Comparison of ENCODE assay signal across 8 mouse cellular contexts in the genomic region with DNA sequence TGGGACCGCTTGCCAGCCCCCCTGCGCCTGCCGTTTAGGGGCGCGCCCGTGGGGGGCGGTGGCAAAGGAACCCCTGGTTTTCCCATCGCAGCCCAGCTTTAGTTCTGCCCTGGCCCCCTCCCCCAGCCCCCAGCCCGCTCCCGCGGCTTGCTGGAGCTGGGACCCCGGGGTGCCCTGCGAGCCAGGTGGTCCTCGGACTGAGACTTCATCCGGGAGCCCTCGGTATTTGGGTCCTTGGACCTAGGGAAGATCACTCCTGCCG. TPM values are rescaled to one million over a fixed set of nuclear protein-coding genes. Genes with fewer than 3 reads are reported as not detected.
A peak's percentile ranks its signal among the peaks of the same experiment; 100 is the strongest.
DNase-seq lines count a peak whose midpoint lies in the region; ATAC-seq and TF ChIP-seq lines count a peak whose summit lies in the region.

No protein-coding gene starts in this region.

- H3K4me1 ChIP-seq in heart, embryonic 15.5 days (replicated peaks), result peaks cover 16% of the 10 kb centered on the region
- H3K4me1 ChIP-seq in ES-E14 (ENCODE audit: control insufficient read depth in 2 of 2, insufficient read depth in 2 of 2, low read length in 2 of 2, poor library complexity in 1 of 2), result peaks cover 0 to 3% of the 10 kb centered on the region in 2 experiments; a peak in 1 of 4 replicates
- peaks cover 28% of the 10 kb centered on the region for H3K4me1 ChIP-seq in hindbrain, embryonic 10.5 days (replicated peaks)
- peaks cover 34% of the 10 kb centered on the region for H3K4me1 ChIP-seq in midbrain, embryonic 12.5 days

- H3K9me3 ChIP-seq in heart, embryonic 15.5 days (replicated peaks), result no peaks in the 10 kb centered on the region
- no peaks in the 10 kb centered on the region for H3K9me3 ChIP-seq in ES-E14 (ENCODE audit: control insufficient read depth, insufficient read depth, low read depth, low read length)
- no peaks in the 10 kb centered on the region for H3K9me3 ChIP-seq in hindbrain, embryonic 10.5 days
- no peaks in the 10 kb centered on the region for H3K9me3 ChIP-seq in midbrain, embryonic 12.5 days

- ATAC-seq in heart, embryonic 15.5 days (replicated peaks; ENCODE audit: insufficient number of reproducible peaks, insufficient read depth, low FRiP score, low read depth), result no peak
- no peak for ATAC-seq in midbrain, embryonic 12.5 days (ENCODE audit: low FRiP score, low read depth)
- ATAC-seq in erythroblast, adult 5-6 weeks (replicated peaks; ENCODE audit: low FRiP score, poor library complexity, severe bottlenecking), result no peak

- peak overlapping the region; percentile 45 for H3K4me3 ChIP-seq in heart, embryonic 15.5 days
- peak overlapping the region; percentile 69 to 75 for H3K4me3 ChIP-seq in ES-E14 (ENCODE audit: insufficient read depth in 1 of 2, low read depth in 1 of 2, low read length in 2 of 2, poor library complexity in 1 of 2, severe bottlenecking in 1 of 2)
- peak overlapping the region; percentile 50 for H3K4me3 ChIP-seq in hindbrain, embryonic 10.5 days
- H3K4me3 ChIP-seq in midbrain, embryonic 12.5 days, result peak overlapping the region; percentile 45

- no peak overlapping the region for H3K9ac ChIP-seq in heart, embryonic 15.5 days
- peak overlapping the region; percentile 42; the same call in 1 of the 2 replicates for H3K9ac ChIP-seq in ES-E14 (ENCODE audit: insufficient read depth, low read depth, low read length, poor library complexity, severe bottlenecking)
- H3K9ac ChIP-seq in midbrain, embryonic 12.5 days (replicated peaks), result peak overlapping the region; percentile 37

- no peak for DNase-seq in heart, postnatal 10 days
- DNase-seq in ES-E14 (ENCODE audit: low read depth, low spot score), result no peak
- DNase-seq in hindbrain, embryonic 10.5 days (ENCODE audit: low spot score), result no peak
- DNase-seq in gastrocnemius, postnatal 10 days, result no peak
- no peak for DNase-seq in right cerebral cortex, postnatal 25 days

- H3K27me3 ChIP-seq in heart, embryonic 15.5 days, result peaks cover 67% of the 10 kb centered on the region
- peaks cover 95% of the 10 kb centered on the region for H3K27me3 ChIP-seq in hindbrain, embryonic 10.5 days (ENCODE audit: insufficient read depth, poor library complexity, severe bottlenecking)
- peaks cover 66% of the 10 kb centered on the region for H3K27me3 ChIP-seq in midbrain, embryonic 12.5 days

- no peak overlapping the region for H3K27ac ChIP-seq in heart, embryonic 15.5 days
- H3K27ac ChIP-seq in ES-E14 (ENCODE audit: insufficient read depth, low read depth, low read length, poor library complexity, severe bottlenecking), result no peak overlapping the region
- peak overlapping the region; percentile 59; the same call in 1 of the 2 replicates for H3K27ac ChIP-seq in hindbrain, embryonic 10.5 days
- no peak overlapping the region for H3K27ac ChIP-seq in midbrain, embryonic 12.5 days (replicated peaks)

- peak overlapping the region; percentile 70 for H3K4me2 ChIP-seq in heart, embryonic 15.5 days
- peak overlapping the region; percentile 61 for H3K4me2 ChIP-seq in midbrain, embryonic 12.5 days (replicated peaks)

- 2% methylated on average over 15 of the region's 17 CpGs for WGBS in heart, embryonic 15.5 days
- WGBS in hindbrain, embryonic 10.5 days, result 2% methylated on average over 17 of the region's 17 CpGs
- WGBS in midbrain, embryonic 12.5 days, result 3% methylated on average over 13 of the region's 17 CpGs

- in situ Hi-C loops in ES-E14 (cut with MboI; ENCODE audit: low sequenced_read_pairs in 2 of 2, unreplicated experiment in 2 of 2), result no loop called here

- intact Hi-C loops in heart, postnatal 10 days (cut with DNase I), result no loop called here

- H3K36me3 ChIP-seq in heart, embryonic 15.5 days, result no peaks in the 10 kb centered on the region
- no peaks in the 10 kb centered on the region for H3K36me3 ChIP-seq in ES-E14 (ENCODE audit: control insufficient read depth, insufficient read depth, low read length, poor library complexity, severe bottlenecking)
- H3K36me3 ChIP-seq in hindbrain, embryonic 10.5 days, result no peaks in the 10 kb centered on the region
- H3K36me3 ChIP-seq in midbrain, embryonic 12.5 days, result no peaks in the 10 kb centered on the region

TF ChIP-seq in ES-E14, 5 proteins besides CTCF, POLR2A, EP300 and RAD21:
- TF ChIP-seq MAFK (IDR thresholded peaks at IDR 0.05; ENCODE audit: insufficient read depth, low read depth, low read length) (no peak), HCFC1 (IDR thresholded peaks at IDR 0.05; ENCODE audit: borderline replicate concordance, insufficient read depth, low read length) (no peak), CHD2 (IDR thresholded peaks at IDR 0.05; ENCODE audit: low read depth, low read length) (no peak), ZC3H11A (IDR thresholded peaks at IDR 0.05; ENCODE audit: borderline replicate concordance, low read depth, low read length) (no peak), ZNF384 (IDR thresholded peaks at IDR 0.05; ENCODE audit: low read depth, low read length) (no peak)

RNA-seq across cellular contexts. Expression of gene Dscaml1, which starts 4.2 kb away (rescaled TPM):
- polyA plus RNA-seq in heart, embryonic 15.5 days (2015; fragmentation: Nextera tagmentation; extraction: Ambion mirVana), result 0.23 and 0.29 TPM in 2 replicates
- not detected for total RNA-seq in heart, postnatal 10 days (2021)
- total RNA-seq in ES-E14 (2012; rRNA removed), result 1.3 and 6.7 TPM in 2 replicates
- 0.78 and 0.92 TPM in 2 replicates for polyA plus RNA-seq in hindbrain, embryonic 10.5 days (2016; fragmentation: Nextera tagmentation; extraction: Ambion mirVana)
- 2.0 and 2.3 TPM in 2 replicates for polyA plus RNA-seq in midbrain, embryonic 12.5 days (2016; fragmentation: Nextera tagmentation; extraction: Ambion mirVana)
- under 1 TPM; 0.19 to 0.68 TPM for total RNA-seq in gastrocnemius, postnatal 10 days (2021)
- total RNA-seq in erythroblast, adult 5-6 weeks (2015; ENCODE audit: low replicate concordance), result not detected in 2 replicates
- not detected in 2 replicates for total RNA-seq in erythroblast, adult 5-6 weeks (2017; ENCODE audit: low replicate concordance)

RNA-seq across cellular contexts. Expression of gene Fxyd2, which starts 31.2 kb away (rescaled TPM):
- 1.5 and 1.9 TPM in 2 replicates for polyA plus RNA-seq in heart, embryonic 15.5 days (2015; fragmentation: Nextera tagmentation; extraction: Ambion mirVana)
- under 1 TPM; 0.60 to 0.92 TPM for total RNA-seq in heart, postnatal 10 days (2021)
- total RNA-seq in ES-E14 (2012; rRNA removed), result 2.2 and 2.5 TPM in 2 replicates
- 0.93 and 1.1 TPM in 2 replicates for polyA plus RNA-seq in hindbrain, embryonic 10.5 days (2016; fragmentation: Nextera tagmentation; extraction: Ambion mirVana)
- 2.9 and 3.0 TPM in 2 replicates for polyA plus RNA-seq in midbrain, embryonic 12.5 days (2016; fragmentation: Nextera tagmentation; extraction: Ambion mirVana)
- total RNA-seq in gastrocnemius, postnatal 10 days (2021), result 1 to 10 TPM; 1.4 to 1.6 TPM
- total RNA-seq in erythroblast, adult 5-6 weeks (2015; ENCODE audit: low replicate concordance), result not detected in 2 replicates
- not detected in 2 replicates for total RNA-seq in erythroblast, adult 5-6 weeks (2017; ENCODE audit: low replicate concordance)
